Mouse (Mus musculus): ENCODE measurements at regions not wholly inside any gene's neighbourhood (a gene's known extent, or its start where the extent isn't known, plus 50 kb on each side); places are given as distances from the start of the nearest gene placed in this dataset.

DNA sequence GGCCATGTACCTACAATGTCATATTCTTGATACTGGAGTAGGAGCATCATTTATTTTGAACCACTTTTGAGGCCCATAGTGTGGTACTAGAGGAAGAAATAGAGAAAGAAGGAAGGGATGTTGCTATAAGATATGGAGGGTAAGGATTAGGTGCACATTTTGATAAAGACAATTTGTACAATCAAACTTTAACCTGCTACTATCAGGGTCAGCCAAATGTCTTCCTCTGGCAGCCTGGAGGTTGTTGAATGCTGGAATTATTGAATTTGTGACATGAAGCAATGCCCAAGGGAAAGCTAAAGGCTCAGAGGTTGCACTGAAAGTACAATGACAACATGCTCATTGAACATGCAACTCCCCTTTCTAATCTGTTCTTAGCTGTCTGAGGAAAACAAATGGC is 202.3 kb upstream of the Sema3a start:
- no peak for DNase-seq (ENCODE audit: low spot score in 2 of 2)

DNA sequence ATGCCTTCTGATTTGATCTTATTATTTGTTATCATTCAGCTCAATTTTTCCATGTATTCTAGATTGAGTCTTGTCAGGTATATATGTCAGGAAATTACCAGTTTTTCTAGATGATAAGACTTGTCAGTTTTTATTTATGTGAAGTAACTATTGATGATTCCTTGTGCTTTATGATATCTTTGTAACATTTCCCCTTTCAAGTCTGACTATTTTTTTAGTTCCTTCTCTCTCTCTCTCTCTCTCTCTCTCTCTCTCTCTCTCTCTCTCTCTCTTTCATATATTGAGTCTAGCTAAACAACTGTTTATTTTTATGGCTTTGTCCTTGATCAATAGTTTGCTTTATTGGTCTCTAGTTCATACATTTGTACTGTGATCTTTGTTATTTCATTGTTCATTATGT is 199.7 kb upstream of the Sema3a start:
- no peak for DNase-seq (ENCODE audit: low spot score in 2 of 2)

DNA sequence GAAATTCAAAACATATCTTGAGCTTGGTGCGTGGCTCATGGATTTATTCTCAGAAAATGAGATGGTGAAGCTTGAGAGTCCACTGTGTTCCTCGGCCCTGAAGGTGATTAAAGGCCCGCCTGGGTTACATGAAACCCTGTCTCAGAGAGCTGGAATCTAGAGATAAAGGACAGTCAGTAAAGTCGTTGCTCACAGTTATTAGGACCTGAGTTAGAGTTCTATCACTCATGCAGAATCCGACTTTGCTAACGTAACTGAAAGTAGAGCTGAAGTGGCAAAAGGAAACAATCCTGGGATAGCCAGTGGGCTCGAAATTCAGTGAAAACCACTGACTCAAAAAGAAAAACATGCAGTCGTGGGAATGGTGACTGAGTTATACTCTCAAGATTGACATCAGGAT is 198.9 kb upstream of the Sema3a start:
- no peak for DNase-seq (ENCODE audit: low spot score in 2 of 2)

DNA sequence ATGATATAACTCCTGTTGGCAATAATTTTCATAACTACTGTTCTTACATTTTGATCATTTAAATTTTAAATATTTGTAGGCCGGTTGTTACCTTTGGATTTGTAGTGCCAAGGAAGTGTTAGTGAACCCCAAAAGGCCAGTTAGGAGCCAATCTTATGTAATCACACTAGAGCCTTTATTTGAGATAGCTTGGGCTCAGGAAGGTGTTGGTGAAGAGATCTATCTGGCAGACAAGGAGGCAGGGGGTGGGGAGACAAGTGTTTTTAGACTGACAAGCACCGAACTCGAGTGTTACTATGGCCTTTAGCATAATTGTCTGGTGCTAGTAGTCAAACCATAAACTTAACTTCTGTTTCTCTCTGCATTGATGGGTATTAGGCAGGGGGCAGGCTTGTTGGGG is 198.0 kb upstream of the Sema3a start:
- no peak for DNase-seq (ENCODE audit: low spot score in 2 of 2)

DNA sequence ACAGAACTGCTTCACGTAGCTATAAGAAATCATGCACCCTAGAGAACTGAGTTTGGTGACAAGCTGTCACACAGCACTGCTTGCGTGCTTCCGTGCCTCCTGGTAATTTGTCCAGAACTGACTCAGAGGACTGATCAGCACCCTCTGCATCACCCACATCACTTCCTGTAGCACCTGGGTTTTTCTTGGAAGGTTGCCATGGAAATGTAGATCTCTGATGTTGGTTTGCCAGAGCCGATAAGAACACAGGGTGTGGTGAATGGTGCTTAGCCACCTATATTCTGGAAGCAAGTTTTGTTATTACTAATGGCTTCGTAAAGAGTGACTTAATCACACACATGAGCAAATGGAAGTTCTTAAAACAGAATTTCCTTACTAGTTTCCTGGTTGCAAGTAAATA is 188.2 kb upstream of the Sema3a start:
- DNase-seq (ENCODE audit: low spot score in 2 of 2): no peak

DNA sequence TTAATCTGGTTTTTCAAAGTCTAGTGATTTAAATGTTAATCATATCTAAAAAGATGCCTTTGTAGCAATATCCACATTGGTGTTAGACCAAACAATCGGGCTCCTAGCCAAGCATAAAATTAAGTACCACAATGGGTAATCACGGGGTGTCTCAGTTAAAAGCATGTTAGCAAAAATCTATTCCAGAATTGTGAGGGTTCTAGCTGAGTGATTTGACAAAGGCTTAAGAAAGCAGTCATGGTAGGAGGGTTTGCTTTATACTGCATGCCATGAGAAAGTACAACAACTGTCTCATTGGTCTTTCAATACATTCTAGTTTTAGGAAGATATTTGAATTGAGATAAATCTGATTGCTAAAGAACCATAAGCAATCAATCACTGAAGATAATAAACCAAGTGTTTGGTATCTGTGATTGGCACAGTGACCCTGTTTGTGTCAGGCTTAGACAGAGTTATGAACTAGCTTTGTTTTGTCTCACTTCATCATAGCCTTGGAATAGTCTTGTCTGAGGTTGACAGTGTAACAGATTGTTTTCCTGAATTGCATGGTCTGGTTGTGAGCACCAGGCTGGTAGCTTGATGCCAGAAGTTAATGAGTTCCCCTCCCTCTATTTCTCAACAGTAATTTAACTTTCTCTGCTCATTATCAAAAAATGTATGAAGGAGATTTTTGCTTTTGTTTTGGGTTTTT is 186.9 kb upstream of the Sema3a start:
- DNase-seq (ENCODE audit: low spot score in 2 of 2): no peak

DNA sequence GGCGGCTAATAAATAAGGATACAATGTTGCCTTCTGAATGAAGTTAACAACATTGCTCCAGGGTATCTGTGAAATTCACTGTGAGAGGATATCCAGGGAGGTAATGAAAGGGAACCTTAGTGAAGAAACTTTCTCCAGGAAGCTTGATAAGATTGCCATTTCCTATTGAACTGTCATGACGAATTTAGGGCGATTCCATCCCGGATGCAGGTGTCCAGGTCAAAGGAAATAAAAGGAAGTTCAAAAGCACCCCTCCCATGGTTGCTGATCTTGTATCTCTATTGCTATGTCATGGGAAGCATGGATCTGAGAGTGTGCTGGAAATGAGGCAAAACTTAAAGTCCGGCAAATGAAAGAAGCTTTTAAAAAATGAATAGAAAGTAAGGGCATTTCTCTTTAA is 180.7 kb upstream of the Sema3a start:
- no peak for DNase-seq (ENCODE audit: low spot score in 2 of 2)

DNA sequence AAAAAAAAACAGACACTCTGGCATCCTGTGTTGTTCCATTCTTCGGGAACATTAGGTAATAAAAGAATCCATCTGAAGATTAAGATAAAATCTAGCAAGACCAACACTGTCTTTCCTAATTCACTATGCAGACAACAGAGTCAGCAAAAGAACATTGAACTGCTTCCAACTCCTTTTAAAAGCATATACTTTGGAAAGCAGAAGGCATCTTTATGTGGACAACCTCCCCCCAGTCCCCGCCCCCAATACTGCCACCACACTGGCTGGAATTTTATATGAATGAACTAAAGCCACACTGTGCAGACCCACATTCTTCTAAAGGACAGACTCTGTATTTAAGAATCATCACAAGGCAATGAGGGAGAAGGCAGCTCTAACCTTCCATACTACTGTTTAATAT is 176.7 kb upstream of the Sema3a start:
- peak in 1 of 2 experiments; percentile 1 for DNase-seq (ENCODE audit: low spot score in 2 of 2)

DNA sequence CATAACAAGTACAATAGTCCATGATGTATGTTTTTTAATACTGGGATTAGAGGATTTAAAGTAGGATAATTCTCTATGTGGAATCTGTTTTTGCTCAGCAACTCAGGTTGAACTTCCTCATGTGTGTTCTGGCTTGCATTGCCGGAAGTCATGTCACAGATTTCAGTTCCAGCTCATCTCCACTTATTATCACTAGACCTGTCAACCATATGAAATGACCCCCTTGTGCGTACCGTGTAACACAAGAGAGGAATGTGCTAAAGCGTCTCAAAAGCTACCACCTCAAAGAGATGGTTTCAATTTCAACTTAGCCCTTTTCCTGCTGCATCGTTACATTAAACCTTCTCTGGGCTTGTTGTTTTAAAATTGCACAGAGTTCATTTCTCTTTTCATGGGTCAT is 154.2 kb upstream of the Sema3a start:
- DNase-seq (ENCODE audit: low spot score in 2 of 2): no peak

DNA sequence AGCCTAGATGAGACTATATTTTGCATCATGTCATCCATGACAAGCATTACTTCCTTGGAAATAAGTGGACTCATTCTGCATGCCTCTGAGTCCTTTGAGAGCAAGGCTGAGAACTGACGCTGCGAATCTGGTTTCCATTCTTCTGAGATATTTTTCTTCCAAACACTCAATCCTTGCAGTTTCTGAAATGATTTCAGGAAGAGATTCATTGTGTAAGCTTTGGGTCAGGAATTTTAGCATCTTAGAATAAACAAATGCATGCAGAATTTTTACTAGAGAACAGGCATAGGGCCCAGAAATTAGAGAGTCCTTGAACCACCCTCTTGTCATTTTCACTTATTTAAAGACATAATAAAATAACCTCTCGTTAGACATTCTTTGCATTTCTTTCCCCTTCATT is 151.5 kb upstream of the Sema3a start:
- DNase-seq (ENCODE audit: low spot score in 2 of 2): no peak

DNA sequence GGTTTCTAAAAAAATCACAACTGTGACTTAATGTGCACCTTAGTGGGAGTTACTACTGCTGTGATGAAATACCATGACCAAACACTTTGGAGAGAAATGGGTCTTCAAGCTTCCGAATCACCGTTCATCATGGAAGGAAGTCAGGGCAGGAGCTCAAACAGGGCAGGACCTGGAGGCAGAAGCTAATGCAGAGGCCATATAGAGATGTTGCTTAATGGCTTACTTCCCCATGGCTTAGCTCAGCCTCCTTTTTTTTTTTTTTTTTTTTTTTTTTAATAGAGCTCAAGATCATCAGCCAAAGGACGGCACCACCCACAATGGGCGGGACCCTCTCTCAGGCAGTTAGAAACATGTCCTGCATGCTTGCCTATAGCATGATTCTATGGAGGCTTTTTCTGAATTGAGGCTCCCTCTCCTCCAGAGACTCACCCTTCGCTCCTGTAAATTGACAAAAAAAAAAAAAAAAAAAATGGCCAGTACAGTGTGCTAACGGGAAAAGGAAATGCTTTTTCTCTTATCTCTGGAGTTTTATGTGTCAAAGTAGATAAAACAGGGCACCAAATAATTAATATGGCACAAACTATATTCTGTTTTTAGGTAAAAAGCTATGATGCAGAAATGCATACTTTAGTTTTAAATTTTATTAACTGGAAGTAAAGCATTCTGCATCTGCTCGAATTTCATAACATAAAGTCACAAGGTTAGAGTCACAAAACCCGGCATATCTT is 149.0 kb upstream of the Sema3a start:
- DNase-seq (ENCODE audit: low spot score in 2 of 2): no peak

DNA sequence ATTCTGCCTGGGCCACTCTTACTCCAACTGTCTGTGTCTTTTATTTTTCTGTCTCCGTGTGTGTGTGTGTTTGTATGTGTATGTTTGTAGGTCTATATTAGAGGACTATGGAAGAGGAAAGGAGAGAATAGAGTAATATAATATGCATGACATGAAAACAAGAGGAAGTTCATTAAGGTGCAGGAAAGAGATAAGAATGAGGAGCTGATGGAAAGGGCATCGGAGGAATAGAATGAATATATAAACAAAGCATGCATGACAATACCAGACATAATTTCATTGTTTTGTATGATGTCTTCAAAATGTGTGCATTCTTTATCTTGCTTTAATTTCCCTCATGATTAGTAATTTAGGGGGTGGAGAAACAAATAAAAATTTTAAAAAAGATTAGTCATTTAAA is 147.3 kb upstream of the Sema3a start:
- DNase-seq (ENCODE audit: low spot score in 2 of 2): no peak

DNA sequence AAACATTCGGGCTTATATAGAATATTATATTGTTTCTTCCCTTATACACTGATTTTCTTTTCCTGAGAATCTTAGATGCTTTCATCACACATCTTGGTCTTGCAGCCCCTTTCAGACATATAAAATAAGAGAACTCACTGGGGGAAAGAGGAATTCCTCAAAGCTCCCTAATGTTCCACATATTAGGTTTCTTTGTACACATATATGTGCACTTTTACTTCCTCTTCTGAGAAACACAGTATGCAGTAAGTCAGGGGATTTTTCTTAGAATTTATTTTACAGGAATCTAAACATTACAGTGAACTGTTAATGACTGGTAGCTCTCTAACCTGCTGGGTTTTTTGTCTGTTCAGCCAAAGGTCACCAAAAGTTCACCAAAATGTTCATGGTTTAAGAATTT is 131.4 kb upstream of the Sema3a start:
- DNase-seq (ENCODE audit: low spot score in 2 of 2): no peak

DNA sequence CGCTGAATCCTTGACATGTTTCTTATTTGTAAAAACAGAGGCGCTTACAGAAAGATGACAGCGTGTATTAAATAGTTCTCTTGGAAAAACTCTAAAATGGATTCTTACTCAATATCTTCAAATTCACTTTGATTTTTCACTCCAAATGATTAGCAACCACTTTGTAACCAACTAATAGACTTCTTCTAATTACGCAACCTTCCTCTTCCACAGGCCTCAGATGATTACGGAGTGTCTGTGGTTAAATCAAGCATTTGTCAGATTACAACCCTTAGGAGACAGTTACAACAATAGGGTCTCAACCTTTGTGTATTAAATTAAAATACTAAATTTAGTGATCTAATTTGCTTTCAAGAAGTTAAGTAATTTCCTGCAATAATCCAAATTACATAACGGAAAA is 127.8 kb upstream of the Sema3a start:
- DNase-seq (ENCODE audit: low spot score in 2 of 2): no peak

DNA sequence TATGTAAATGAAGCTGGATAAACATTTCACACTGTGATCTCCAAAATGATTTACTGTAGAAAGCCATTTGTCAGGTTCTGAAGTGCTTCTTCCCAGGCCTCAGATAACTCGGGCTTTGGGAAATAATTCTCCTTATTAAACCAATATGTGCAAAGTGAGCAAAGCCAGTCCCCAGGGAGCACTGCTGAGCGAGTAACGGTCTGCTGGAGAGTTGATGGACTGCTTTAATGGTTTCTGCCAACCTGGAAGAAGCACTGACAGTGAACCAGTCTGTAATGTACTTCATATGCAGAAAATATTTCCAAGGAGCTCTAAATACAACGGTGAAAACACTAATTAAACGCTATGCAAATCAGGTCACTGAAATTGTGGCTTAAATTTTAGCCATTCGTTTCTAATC is 118.1 kb upstream of the Sema3a start:
- no peak for DNase-seq (ENCODE audit: low spot score in 2 of 2)

DNA sequence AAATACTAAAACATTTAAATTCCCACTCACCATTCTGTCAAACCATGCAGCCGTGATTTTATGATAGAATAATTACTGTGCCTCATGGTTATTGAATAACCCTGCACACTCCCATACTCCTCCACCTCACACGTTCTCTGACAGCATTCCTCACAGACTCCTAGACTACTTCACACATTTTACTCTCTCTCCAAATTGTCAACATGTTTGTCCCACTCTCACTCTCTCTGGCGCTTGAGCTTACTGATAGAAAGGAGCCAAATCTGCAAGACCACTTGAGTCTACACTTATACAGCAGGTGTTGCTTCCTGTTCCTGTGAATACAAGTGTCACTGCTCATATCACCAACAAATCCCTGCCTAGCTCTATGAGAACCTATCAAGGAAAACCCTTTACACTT is 102.9 kb upstream of the Sema3a start:
- DNase-seq (ENCODE audit: low spot score in 2 of 2): no peak

DNA sequence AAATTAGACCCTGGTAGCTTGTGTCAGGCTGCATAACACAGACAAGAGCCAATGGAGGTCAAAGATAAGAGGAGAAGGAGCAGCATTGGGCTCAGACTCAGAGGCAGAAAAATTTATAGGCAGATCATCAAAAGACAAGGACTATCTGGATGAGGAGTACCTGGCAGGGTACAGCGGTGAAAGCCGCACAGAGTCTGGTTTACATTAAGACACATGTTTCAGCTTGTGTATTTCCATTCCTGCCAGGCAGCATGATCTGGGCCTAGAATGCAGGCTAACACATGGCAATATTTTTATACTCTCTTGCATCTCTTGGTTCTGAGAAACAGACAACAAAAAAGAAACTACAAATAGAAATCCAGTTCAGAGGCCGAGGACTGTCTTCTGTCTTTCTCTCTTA is 91.9 kb upstream of the Sema3a start:
- no peak for DNase-seq (ENCODE audit: low spot score in 2 of 2)

DNA sequence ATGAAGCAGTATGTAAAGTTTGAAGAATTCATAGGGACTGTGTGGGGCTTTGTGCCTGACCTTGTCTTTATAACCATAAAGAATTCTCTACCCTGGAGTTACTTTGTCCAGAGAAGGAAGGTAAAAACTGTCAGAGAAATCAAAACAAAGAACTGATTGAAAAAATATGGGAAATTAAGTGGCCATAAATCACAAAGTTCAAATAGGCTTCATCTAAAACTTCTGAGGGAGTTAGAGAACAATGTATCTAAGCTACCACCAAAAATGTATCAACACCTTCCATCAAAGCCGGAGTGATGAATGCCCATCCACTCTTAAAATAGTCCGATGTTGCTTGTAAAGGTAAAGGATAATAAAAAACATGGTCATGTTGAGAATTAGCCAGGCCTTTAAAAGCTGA is 89.1 kb upstream of the Sema3a start:
- DNase-seq (ENCODE audit: low spot score in 2 of 2): no peak

DNA sequence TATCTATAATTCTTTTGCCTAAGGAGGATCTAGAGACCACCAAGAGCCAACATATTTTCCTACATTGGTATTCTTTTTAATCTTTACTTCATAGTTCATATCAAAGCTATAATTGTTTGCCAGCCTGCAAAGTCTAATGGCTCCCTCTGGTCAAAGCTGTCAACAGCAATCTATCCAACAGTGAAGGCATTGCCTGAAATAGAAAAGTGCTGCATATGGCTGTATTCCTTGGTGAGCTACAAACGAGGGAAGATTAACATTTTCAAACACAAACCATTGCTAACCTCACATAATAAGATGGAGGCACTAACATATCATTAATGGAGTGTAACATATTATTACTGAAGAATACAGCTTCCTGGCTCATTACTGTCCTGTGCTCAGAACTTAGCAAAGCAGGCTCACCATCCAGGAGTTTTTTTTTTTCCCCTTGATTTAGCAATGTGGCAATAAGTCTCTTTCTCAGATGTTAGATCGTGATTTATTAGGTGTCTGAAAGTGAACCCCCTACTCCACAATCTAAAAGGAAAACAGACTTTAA is 66.3 kb upstream of the Sema3a start:
- no peak for DNase-seq (ENCODE audit: low spot score in 2 of 2)

DNA sequence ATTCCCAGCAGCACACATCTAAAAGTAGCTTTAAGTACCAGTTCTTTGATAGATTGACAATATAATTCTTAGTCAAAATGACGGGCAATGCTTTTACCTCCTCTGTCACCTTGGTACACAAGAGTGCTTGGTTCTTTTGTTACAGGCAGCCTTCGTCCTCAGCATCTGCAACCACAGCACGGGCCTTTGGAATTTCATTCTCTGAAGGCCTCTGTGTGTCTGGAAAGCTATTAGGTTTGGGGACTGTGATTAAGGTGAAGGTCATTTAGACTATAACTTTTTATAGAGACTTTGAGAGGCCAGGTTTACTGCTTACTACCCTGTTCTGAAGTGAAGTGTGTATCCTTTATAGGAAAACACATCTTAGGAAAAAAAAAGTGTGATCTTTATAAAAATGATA is 58.3 kb upstream of the Sema3a start:
- no peak for DNase-seq (ENCODE audit: low spot score in 2 of 2)

All from layer of hippocampus, adult 18-20 months (tissue).